Mouse (Mus musculus): Measurements from ENCODE around the gene Rbp1.

GRCm38 (mm10) chr9:98415427-98415826 lies 7.3 kb upstream of the Rbp1 start:
- TF ChIP-seq POLR2A (IDR thresholded peaks at IDR 0.05; ENCODE audit: insufficient read depth, low read depth, low read length) (no peak), CTCF (IDR thresholded peaks at IDR 0.05) (no peak), EP300 (IDR thresholded peaks at IDR 0.05; ENCODE audit: insufficient read depth, low read depth, low read length) (no peak)

Measured in heart, adult 2 months (tissue).